Mouse (Mus musculus) bone marrow macrophage, adult 2 months (primary cell): ENCODE results near the gene Pck1.

ENCODE experiments used
- CTCF ChIP-seq: IDR thresholded peaks from 2 replicates; pipeline ENCODE4 v1.5.1; 2012; ENCODE audit warnings: low read depth, mild to moderate bottlenecking, low read length, moderate library complexity
- POLR2A ChIP-seq: IDR thresholded peaks from 2 replicates; pipeline ENCODE4 v1.6.1; 2012; ENCODE audit warnings: mild to moderate bottlenecking, low read depth, low read length, borderline replicate concordance

- no peak for TF ChIP-seq CTCF
- no peak for TF ChIP-seq POLR2A
Observed at GRCm38 (mm10) chr2:173172386-173172785, 19.5 kb downstream of the Pck1 start.
